Mouse (Mus musculus) limb, embryonic 14.5 days (tissue): ENCODE results near the gene Gm17402. TPM values are rescaled to one million over a fixed set of nuclear protein-coding genes. Genes with fewer than 3 reads are reported as not detected.

Experiments
- ATAC-seq: fragments of 200-750 bp; cut with Nextera tagmentation; 2 replicates; pipeline ENCODE4 v1.8.0; 2017; ENCODE audit warnings: low read depth, moderate number of reproducible peaks, moderate TSS enrichment; ENCODE audit not compliant: low FRiP score
- DNase-seq: peaks from one replicate; pipeline ENCODE4 v3.0.0-alpha.2; 2015; ENCODE audit warnings: low spot score
- H3K27ac ChIP-seq: fragments of 300-500 bp; sonication (generic); replicated peaks from 2 replicates; pipeline ENCODE4 v1.5.1; 2014; ENCODE audit warnings: low read depth, mild to moderate bottlenecking, low read length, moderate library complexity, mixed read lengths
- H3K27me3 ChIP-seq: fragments of 300-500 bp; sonication (generic); 2 replicates; pipeline ENCODE4 v1.6.1; 2014; ENCODE audit warnings: low read length, mixed read lengths; ENCODE audit not compliant: control insufficient read depth, insufficient read depth
- H3K36me3 ChIP-seq: fragments of 300-500 bp; sonication (generic); 2 replicates; pipeline ENCODE4 v1.6.1; 2014; ENCODE audit warnings: mild to moderate bottlenecking, low read length, moderate library complexity, mixed read lengths; ENCODE audit not compliant: control insufficient read depth, insufficient read depth
- H3K4me1 ChIP-seq: fragments of 300-500 bp; sonication (generic); 2 replicates; pipeline ENCODE4 v1.6.1; 2014; ENCODE audit warnings: antibody characterized with exemption, low read length, mixed read lengths; ENCODE audit not compliant: control insufficient read depth, insufficient read depth
- H3K4me2 ChIP-seq: fragments of 300-500 bp; sonication (generic); replicated peaks from 2 replicates; pipeline ENCODE4 v1.6.1; 2014; ENCODE audit warnings: low read depth, mild to moderate bottlenecking, low read length, moderate library complexity; ENCODE audit not compliant: severe bottlenecking
- H3K4me3 ChIP-seq: fragments of 300-500 bp; sonication (generic); replicated peaks from 2 replicates; pipeline ENCODE4 v1.5.1; 2014; ENCODE audit warnings: low read length
- H3K9ac ChIP-seq: fragments of 300-500 bp; sonication (generic); 2 replicates; pipeline ENCODE4 v1.6.1; 2014; ENCODE audit warnings: mild to moderate bottlenecking, low read depth, low read length, moderate library complexity; ENCODE audit not compliant: severe bottlenecking
- H3K9me3 ChIP-seq: fragments of 300-500 bp; sonication (generic); 2 replicates; pipeline ENCODE4 v1.6.1; 2016; ENCODE audit warnings: low read length; ENCODE audit not compliant: control insufficient read depth
- POLR2A ChIP-seq: fragments of 200-500 bp; IDR thresholded peaks from 2 replicates; pipeline ENCODE4 v1.8.0; 2012; ENCODE audit warnings: inconsistent platforms, mild to moderate bottlenecking, moderate library complexity, borderline replicate concordance; ENCODE audit not compliant: insufficient read depth, insufficient read length; ENCODE audit errors: extremely low read depth
- WGBS: fragments of 180-500 bp; shearing (Covaris S2); extraction: QIAGEN DNeasy Blood & Tissue Kit; methylation state at CpG from one replicate; pipeline ENCODE4 v1.1.7; 2014; 5-methylcytosine and 5-hydroxymethylcytosine counted together
- polyA plus RNA-seq, 2 experiments: library from polyadenylated mRNA; depleted of rRNA in 1 of 2; stranded (reverse) in 1 of 2; unstranded in 1 of 2; fragments of >200 nt; fragmentation: Nextera tagmentation in 1 of 2; extraction: Ambion mirVana in 1 of 2; gene quantifications; 2 replicates each; pipeline versions ENCODE4 v1.2.1 to v1.2.3; 2012 to 2014

The Gm17402 gene
- polyA plus RNA-seq, 2 experiments, result not detected

DNA sequence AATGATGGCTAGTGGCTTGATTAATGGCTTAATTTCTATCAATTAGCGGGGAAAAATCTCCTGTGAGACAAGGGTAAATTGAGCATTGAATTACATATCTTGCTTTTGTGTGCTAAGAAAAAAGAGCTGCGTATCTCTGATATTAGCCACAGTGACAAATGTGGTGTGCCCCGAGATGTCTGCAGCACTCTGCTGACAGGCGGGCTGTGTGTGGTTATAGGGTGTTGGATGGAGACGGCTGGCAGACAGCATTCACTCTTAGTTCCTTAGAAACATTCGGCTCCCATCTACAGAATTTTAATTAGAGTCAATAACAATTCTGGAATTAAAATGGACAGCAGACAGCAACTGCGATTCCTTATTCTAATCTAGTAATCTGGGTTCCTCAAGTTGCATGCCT, 34.0 kb downstream of the Gm17402 start:
- WGBS, result 62% methylated on average over 7 of the region's 7 CpGs
- Histone ChIP-seq H3K36me3 (no peaks in the 10 kb centered on the region), H3K4me1 (no peaks in the 10 kb centered on the region), H3K27me3 (no peaks in the 10 kb centered on the region), H3K4me3 (no peak overlapping the region), H3K9me3 (no peaks in the 10 kb centered on the region), H3K27ac (no peak overlapping the region), H3K4me2 (no peak overlapping the region), H3K9ac (no peak overlapping the region)
- ATAC-seq (no peak), DNase-seq (no peak)
- no peak for TF ChIP-seq POLR2A

DNA sequence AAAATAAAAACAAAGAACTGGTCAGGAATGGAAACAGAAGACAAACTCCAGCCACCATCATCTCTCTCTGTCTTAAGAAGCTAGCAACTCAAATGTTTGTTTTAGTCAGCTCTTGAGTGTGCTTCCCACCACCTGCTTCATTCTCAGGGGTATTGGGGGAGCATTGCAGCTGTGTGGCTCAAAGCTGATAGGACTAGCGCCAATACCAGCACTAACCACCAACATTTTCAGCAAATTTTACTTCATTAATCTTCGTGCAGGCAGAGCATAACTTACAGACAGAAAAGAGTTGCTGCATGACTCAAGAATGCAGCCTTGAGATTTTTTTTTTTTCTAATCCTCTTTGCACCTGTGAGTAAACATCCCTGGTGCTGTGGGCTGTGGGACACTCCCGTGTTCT, 35.4 kb downstream of the Gm17402 start:
- Histone ChIP-seq H3K36me3 (no peaks in the 10 kb centered on the region), H3K27ac (no peak overlapping the region), H3K9me3 (no peaks in the 10 kb centered on the region), H3K4me3 (no peak overlapping the region), H3K4me2 (no peak overlapping the region), H3K9ac (no peak overlapping the region), H3K4me1 (no peaks in the 10 kb centered on the region), H3K27me3 (no peaks in the 10 kb centered on the region)
- TF ChIP-seq POLR2A, result no peak
- WGBS, result 64% methylated on average over 3 of the region's 3 CpGs
- DNase-seq (no peak), ATAC-seq (no peak)

GRCm38 (mm10) chr3:67322422-67322821, 52.5 kb downstream of the Gm17402 start:
- H3K27me3 ChIP-seq, result no peaks in the 10 kb centered on the region
- DNase-seq, result no peak
- H3K27ac ChIP-seq, result no peak overlapping the region
- 79% methylated on average over 4 of the region's 4 CpGs for WGBS
- H3K4me1 ChIP-seq, result no peaks in the 10 kb centered on the region
- no peak for TF ChIP-seq POLR2A
- no peaks in the 10 kb centered on the region for H3K9me3 ChIP-seq
- no peak for ATAC-seq
- no peak overlapping the region for H3K4me3 ChIP-seq
- H3K4me2 ChIP-seq, result no peak overlapping the region
- no peaks in the 10 kb centered on the region for H3K36me3 ChIP-seq
- H3K9ac ChIP-seq, result no peak overlapping the region

Other genes starting within 250 kb of the Gm17402 start
- gene Mlf1, start 1.1 kb downstream of the Gm17402 start, polyA plus RNA-seq (2012; rRNA removed), result 5.3 and 7.3 TPM in 2 replicates
- 15.1 and 16.3 TPM in 2 replicates for gene Mlf1, start 1.1 kb downstream of the Gm17402 start, polyA plus RNA-seq (2014; fragmentation: Nextera tagmentation; extraction: Ambion mirVana)
- 26.2 and 30.4 TPM in 2 replicates for gene Gfm1, start 54.9 kb upstream of the Gm17402 start, polyA plus RNA-seq (2012; rRNA removed)
- gene Gfm1, start 54.9 kb upstream of the Gm17402 start, polyA plus RNA-seq (2014; fragmentation: Nextera tagmentation; extraction: Ambion mirVana), result 40.9 and 45.1 TPM in 2 replicates
- 51.9 and 64.8 TPM in 2 replicates for gene Lxn, start 88.8 kb upstream of the Gm17402 start, polyA plus RNA-seq (2012; rRNA removed)
- 121 and 130 TPM in 2 replicates for gene Lxn, start 88.8 kb upstream of the Gm17402 start, polyA plus RNA-seq (2014; fragmentation: Nextera tagmentation; extraction: Ambion mirVana)
- 4.1 and 4.5 TPM in 2 replicates for gene Rarres1, start 140.4 kb upstream of the Gm17402 start, polyA plus RNA-seq (2012; rRNA removed)
- 5.3 and 7.4 TPM in 2 replicates for gene Rarres1, start 140.4 kb upstream of the Gm17402 start, polyA plus RNA-seq (2014; fragmentation: Nextera tagmentation; extraction: Ambion mirVana)
- 36.9 and 40.4 TPM in 2 replicates for gene Mfsd1, start 207.6 kb upstream of the Gm17402 start, polyA plus RNA-seq (2012; rRNA removed)
- 61.8 and 62.2 TPM in 2 replicates for gene Mfsd1, start 207.6 kb upstream of the Gm17402 start, polyA plus RNA-seq (2014; fragmentation: Nextera tagmentation; extraction: Ambion mirVana)